Mouse (Mus musculus) midbrain, embryonic 10.5 days (tissue): Measurements from ENCODE around the gene Eif4e2. TPM values are rescaled to one million over a fixed set of nuclear protein-coding genes. Genes with fewer than 3 reads are reported as not detected.

Experiments
- DNase-seq: peaks from one replicate; pipeline ENCODE4 v3.0.0-alpha.2; 2017; ENCODE audit warnings: low spot score
- H3K27ac ChIP-seq: fragments of 300-500 bp; sonication (generic); replicated peaks from 2 replicates; pipeline ENCODE4 v1.5.1; 2016; ENCODE audit warnings: mild to moderate bottlenecking
- H3K27me3 ChIP-seq: fragments of 300-500 bp; sonication (generic); 2 replicates; pipeline ENCODE4 v1.6.1; 2016; ENCODE audit warnings: low read depth, mild to moderate bottlenecking; ENCODE audit not compliant: poor library complexity, severe bottlenecking
- H3K36me3 ChIP-seq: fragments of 300-500 bp; sonication (generic); 2 replicates; pipeline ENCODE4 v1.6.1; 2016; ENCODE audit warnings: mild to moderate bottlenecking, moderate library complexity
- H3K4me1 ChIP-seq: fragments of 300-500 bp; sonication (generic); 2 replicates; pipeline ENCODE4 v1.6.1; 2016
- H3K4me3 ChIP-seq: fragments of 300-500 bp; sonication (generic); 2 replicates; pipeline ENCODE4 v1.5.1; 2016; ENCODE audit warnings: mild to moderate bottlenecking, moderate library complexity
- H3K9me3 ChIP-seq: fragments of 300-500 bp; sonication (generic); replicated peaks from 2 replicates; pipeline ENCODE4 v1.6.1; 2016; ENCODE audit warnings: mild to moderate bottlenecking
- WGBS: fragments of 180-500 bp; shearing (Covaris S2); methylation state at CpG from one replicate; pipeline ENCODE4 v1.1.7; 2016; 5-methylcytosine and 5-hydroxymethylcytosine counted together
- polyA plus RNA-seq: library from polyadenylated mRNA; unstranded; fragments of >200 nt; fragmentation: Nextera tagmentation; extraction: Ambion mirVana; gene quantifications from 2 replicates; pipeline ENCODE4 v1.2.1, GENCODE M21; 2016

Gene Eif4e2
- polyA plus RNA-seq, 1 experiment from 2014 or later = 173 TPM

DNA sequence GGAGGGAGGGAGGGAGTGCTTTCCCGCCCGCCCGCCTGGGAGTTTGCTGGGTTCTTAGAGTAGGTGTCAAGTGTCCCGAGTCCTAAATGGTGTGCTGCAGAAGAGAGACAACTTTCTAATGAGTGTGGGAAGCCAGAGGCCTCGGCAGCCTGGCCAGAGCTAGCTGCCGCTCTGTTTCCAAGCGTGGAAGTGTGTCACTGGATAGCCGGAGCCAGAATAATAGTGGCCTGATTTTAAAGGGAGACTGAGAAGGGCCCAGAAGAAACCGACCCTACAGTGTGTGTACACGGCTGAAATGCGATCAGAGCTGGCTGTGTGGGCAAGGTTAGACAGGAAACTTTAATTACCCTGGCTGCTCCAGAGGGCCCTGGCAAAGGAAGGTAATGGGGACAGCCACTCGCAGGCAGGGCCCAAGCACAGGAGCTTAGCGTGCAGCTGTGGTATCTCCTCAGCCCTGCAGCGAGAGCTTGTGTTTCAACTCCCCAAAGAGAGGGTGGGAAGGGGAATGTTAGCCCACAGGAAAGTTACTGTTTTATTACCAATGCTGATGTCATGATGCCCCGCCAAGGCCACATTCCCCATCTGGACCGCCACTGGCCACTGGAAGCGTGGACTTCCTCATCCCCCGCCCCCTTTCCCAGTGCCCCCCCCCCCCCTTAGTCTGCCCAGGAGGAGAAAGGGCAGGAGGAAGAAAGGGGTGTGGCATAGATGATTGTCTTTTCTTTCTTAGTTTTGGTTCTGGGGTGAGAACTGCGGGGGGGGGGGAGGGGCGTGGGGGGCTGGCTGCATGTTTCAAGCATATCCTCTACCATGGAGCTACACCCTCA, 57.1 kb downstream of the Eif4e2 start:
- Histone ChIP-seq H3K9me3 (no peaks in the 10 kb centered on the region), H3K27ac (peak overlapping the region; percentile 71), H3K36me3 (no peaks in the 10 kb centered on the region), H3K4me3 (peak overlapping the region; percentile 16; the same call in 1 of the 2 replicates), H3K4me1 (peaks cover 34% of the 10 kb centered on the region), H3K27me3 (peaks cover 64% of the 10 kb centered on the region)
- peak; percentile 31 for DNase-seq
- 5% methylated on average over 19 of the region's 20 CpGs for WGBS

GRCm38 (mm10) chr1:87271596-87271995, 57.9 kb downstream of the Eif4e2 start:
- peaks cover 29% of the 10 kb centered on the region for H3K4me1 ChIP-seq
- peaks cover 56% of the 10 kb centered on the region for H3K27me3 ChIP-seq
- H3K27ac ChIP-seq = no peak overlapping the region
- WGBS = 84% methylated on average over 1 of the region's 1 CpGs
- H3K36me3 ChIP-seq = no peaks in the 10 kb centered on the region
- H3K9me3 ChIP-seq = no peaks in the 10 kb centered on the region
- DNase-seq = no peak
- H3K4me3 ChIP-seq = no peak overlapping the region

GRCm38 (mm10) chr1:87272462-87272861, 58.7 kb downstream of the Eif4e2 start:
- no peak overlapping the region for H3K4me3 ChIP-seq
- peaks cover 48% of the 10 kb centered on the region for H3K27me3 ChIP-seq
- H3K36me3 ChIP-seq = no peaks in the 10 kb centered on the region
- no peak for DNase-seq
- H3K27ac ChIP-seq = no peak overlapping the region
- H3K4me1 ChIP-seq = peaks cover 29% of the 10 kb centered on the region
- H3K9me3 ChIP-seq = no peaks in the 10 kb centered on the region
- 66% methylated on average over 3 of the region's 3 CpGs for WGBS

GRCm38 (mm10) chr1:87273514-87273942, 59.8 kb downstream of the Eif4e2 start:
- no peaks in the 10 kb centered on the region for H3K36me3 ChIP-seq
- H3K4me1 ChIP-seq = peaks cover 29% of the 10 kb centered on the region
- peaks cover 37% of the 10 kb centered on the region for H3K27me3 ChIP-seq
- 84% methylated on average over 3 of the region's 3 CpGs for WGBS
- no peak overlapping the region for H3K4me3 ChIP-seq
- H3K27ac ChIP-seq = no peak overlapping the region; the same call in 1 of the 2 replicates
- DNase-seq = no peak
- no peaks in the 10 kb centered on the region for H3K9me3 ChIP-seq

GRCm38 (mm10) chr1:87274134-87274533, 60.4 kb downstream of the Eif4e2 start:
- Histone ChIP-seq H3K4me1 (peaks cover 29% of the 10 kb centered on the region), H3K27me3 (peaks cover 31% of the 10 kb centered on the region), H3K27ac (no peak overlapping the region), H3K4me3 (no peak overlapping the region), H3K9me3 (no peaks in the 10 kb centered on the region), H3K36me3 (no peaks in the 10 kb centered on the region)
- WGBS = 80% methylated on average over 4 of the region's 4 CpGs
- no peak for DNase-seq

GRCm38 (mm10) chr1:87275151-87275550, 61.4 kb downstream of the Eif4e2 start:
- H3K27ac ChIP-seq = no peak overlapping the region
- DNase-seq = no peak
- H3K4me1 ChIP-seq = peaks cover 22% of the 10 kb centered on the region
- WGBS = 89% methylated on average over 12 of the region's 12 CpGs
- no peaks in the 10 kb centered on the region for H3K9me3 ChIP-seq
- peaks cover 21% of the 10 kb centered on the region for H3K27me3 ChIP-seq
- no peak overlapping the region for H3K4me3 ChIP-seq
- no peaks in the 10 kb centered on the region for H3K36me3 ChIP-seq

GRCm38 (mm10) chr1:87276056-87276455, 62.3 kb downstream of the Eif4e2 start:
- Histone ChIP-seq H3K27me3 (peaks cover 15% of the 10 kb centered on the region), H3K4me3 (no peak overlapping the region), H3K27ac (no peak overlapping the region), H3K36me3 (no peaks in the 10 kb centered on the region), H3K9me3 (no peaks in the 10 kb centered on the region), H3K4me1 (peaks cover 12% of the 10 kb centered on the region)
- WGBS = 62% methylated on average over 2 of the region's 2 CpGs
- DNase-seq = no peak

- WGBS = 86% methylated on average over 5 of the region's 5 CpGs
- H3K27me3 ChIP-seq = 0 out of 2 replicates have a peak, but pooled peaks cover 4% of the 10 kb centered on the region
- no peaks in the 10 kb centered on the region for H3K36me3 ChIP-seq
- no peak for DNase-seq
- no peaks in the 10 kb centered on the region for H3K9me3 ChIP-seq
- H3K4me1 ChIP-seq = peaks cover 7% of the 10 kb centered on the region
- no peak overlapping the region for H3K27ac ChIP-seq
- no peak overlapping the region for H3K4me3 ChIP-seq
Observed at GRCm38 (mm10) chr1:87280281-87280680, 66.6 kb downstream of the Eif4e2 start.

- 0 out of 2 replicates have a peak, but pooled peaks cover 4% of the 10 kb centered on the region for H3K27me3 ChIP-seq
- peak overlapping the region; percentile 65 for H3K27ac ChIP-seq
- H3K4me1 ChIP-seq = peaks cover 7% of the 10 kb centered on the region
- peak overlapping the region; percentile 16; the same call in 1 of the 2 replicates for H3K4me3 ChIP-seq
- peaks cover 4% of the 10 kb centered on the region; the same call in 1 of the 2 replicates for H3K9me3 ChIP-seq
- 24% methylated on average over 20 of the region's 20 CpGs for WGBS
- DNase-seq = peak; percentile 23
- no peaks in the 10 kb centered on the region for H3K36me3 ChIP-seq
Observed at GRCm38 (mm10) chr1:87281599-87282412, 68.1 kb downstream of the Eif4e2 start.

DNA sequence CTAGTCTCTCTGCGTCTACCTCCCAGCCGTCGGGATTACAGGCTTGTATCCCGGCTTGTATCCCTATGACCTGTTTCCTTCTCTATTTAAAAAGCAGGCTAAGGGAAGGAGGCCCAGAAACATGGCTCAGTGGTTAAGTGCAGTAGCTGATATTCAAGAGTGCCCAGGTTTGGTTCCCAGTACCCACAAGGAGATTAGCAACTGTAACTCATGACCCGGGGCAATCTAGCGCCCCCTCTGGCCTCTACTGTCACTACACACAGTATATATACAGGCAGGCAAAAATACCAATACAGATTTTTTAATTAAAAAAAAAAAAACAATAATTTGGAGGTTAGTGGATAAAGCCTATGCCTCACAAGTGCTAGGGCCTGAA, 68.7 kb downstream of the Eif4e2 start:
- H3K36me3 ChIP-seq = no peaks in the 10 kb centered on the region
- H3K4me3 ChIP-seq = no peak overlapping the region
- H3K27me3 ChIP-seq = 0 out of 2 replicates have a peak, but pooled peaks cover 4% of the 10 kb centered on the region
- peaks cover 4% of the 10 kb centered on the region; the same call in 1 of the 2 replicates for H3K9me3 ChIP-seq
- WGBS = 72% methylated on average over 6 of the region's 6 CpGs
- peaks cover 7% of the 10 kb centered on the region for H3K4me1 ChIP-seq
- DNase-seq = no peak
- H3K27ac ChIP-seq = peak overlapping the region; percentile 65; the same call in 1 of the 2 replicates

GRCm38 (mm10) chr1:87283410-87283960, 69.8 kb downstream of the Eif4e2 start:
- no peaks in the 10 kb centered on the region for H3K36me3 ChIP-seq
- H3K27me3 ChIP-seq = 0 out of 2 replicates have a peak, but pooled peaks cover 4% of the 10 kb centered on the region
- 84% methylated on average over 10 of the region's 10 CpGs for WGBS
- peaks cover 4% of the 10 kb centered on the region; the same call in 1 of the 2 replicates for H3K9me3 ChIP-seq
- DNase-seq = no peak
- no peak overlapping the region for H3K4me3 ChIP-seq
- no peak overlapping the region for H3K27ac ChIP-seq
- peaks cover 7% of the 10 kb centered on the region for H3K4me1 ChIP-seq

GRCm38 (mm10) chr1:87287105-87287504, 73.4 kb downstream of the Eif4e2 start:
- Histone ChIP-seq H3K9me3 (peaks cover 4% of the 10 kb centered on the region; the same call in 1 of the 2 replicates), H3K27me3 (no peaks in the 10 kb centered on the region), H3K27ac (no peak overlapping the region), H3K4me1 (peaks cover 2% of the 10 kb centered on the region), H3K36me3 (no peaks in the 10 kb centered on the region), H3K4me3 (no peak overlapping the region)
- 68% methylated on average over 2 of the region's 2 CpGs for WGBS
- no peak for DNase-seq
